ENCODE assay signal across 27 mouse cellular contexts in the genomic region with DNA sequence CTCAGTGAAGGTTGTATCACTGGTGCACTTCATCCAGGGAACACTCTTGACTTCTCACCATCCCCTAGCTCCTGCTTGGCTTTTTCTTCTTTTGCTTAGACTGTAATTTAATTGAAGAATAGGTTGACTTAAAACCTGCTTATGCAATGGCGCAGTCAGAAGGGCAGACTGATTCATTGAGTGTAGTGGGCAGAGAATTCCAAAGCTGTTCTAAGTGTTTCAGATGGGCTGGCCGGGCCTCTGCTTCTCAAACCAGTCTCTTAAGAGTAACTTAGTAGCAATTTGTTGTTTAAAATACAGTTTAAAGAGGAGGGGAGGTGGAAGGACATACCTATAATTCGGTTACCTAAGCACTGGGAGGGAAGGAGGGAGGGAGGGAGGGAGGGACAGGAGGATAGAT. TPM values are rescaled to one million over a fixed set of nuclear protein-coding genes. Genes with fewer than 3 reads are reported as not detected.
"Had no signal": no experiment of that assay in that cellular context is flagged by ENCODE, and none has a peak within 500 bp of the region (broad histone marks: within the 10 kb centered on the region; RNA-seq: fewer than 3 reads in every experiment).

No protein-coding gene starts in this region.

- DNase-seq: gastrocnemius, adult 2 months; gastrocnemius, postnatal 10 days; gastrocnemius, postnatal 25 days; heart, adult 18-20 months; heart, postnatal 14 days; heart, postnatal 36 days; kidney, adult 18-20 months; kidney, adult 9 months; kidney, postnatal 14 days; kidney, postnatal 36 days; layer of hippocampus, adult 9-11 months; layer of hippocampus, postnatal 36 days; left cerebral cortex, postnatal 4 days had no signal

- H3K9me3 ChIP-seq: heart, embryonic 10.5 days; heart, embryonic 12.5 days; hindbrain, embryonic 10.5 days; hindbrain, embryonic 12.5 days; intestine, embryonic 15.5 days; kidney, embryonic 15.5 days; limb, embryonic 13.5 days; limb, embryonic 15.5 days had no signal

- H3K27ac ChIP-seq: gastrocnemius, adult 2 months; heart, embryonic 10.5 days; hindbrain, embryonic 10.5 days; hindbrain, embryonic 12.5 days; hindbrain, embryonic 14.5 days; intestine, embryonic 15.5 days; kidney, embryonic 15.5 days; kidney, postnatal 0 days; limb, embryonic 13.5 days; limb, embryonic 15.5 days had no signal

- H3K4me2 ChIP-seq: heart, embryonic 12.5 days; hindbrain, embryonic 12.5 days; hindbrain, embryonic 14.5 days; intestine, embryonic 15.5 days; kidney, embryonic 15.5 days; limb, embryonic 13.5 days; limb, embryonic 15.5 days had no signal

- H3K36me3 ChIP-seq: heart, embryonic 10.5 days; heart, embryonic 12.5 days; hindbrain, embryonic 10.5 days; hindbrain, embryonic 12.5 days; intestine, embryonic 15.5 days; kidney, embryonic 15.5 days; limb, embryonic 13.5 days; limb, embryonic 15.5 days had no signal

- H3K4me3 ChIP-seq: gastrocnemius, adult 2 months; heart, embryonic 10.5 days; heart, embryonic 12.5 days; hindbrain, embryonic 10.5 days; hindbrain, embryonic 12.5 days; intestine, embryonic 15.5 days; kidney, embryonic 15.5 days; limb, embryonic 13.5 days; limb, embryonic 15.5 days had no signal

- H3K27me3 ChIP-seq: heart, embryonic 12.5 days; hindbrain, embryonic 12.5 days; intestine, embryonic 15.5 days; kidney, embryonic 15.5 days; limb, embryonic 13.5 days; limb, embryonic 15.5 days had no signal

- ATAC-seq: hindbrain, embryonic 16.5 days; inflammation-experienced regulatory T-cells, adult 6 months; intestine, embryonic 15.5 days; intestine, postnatal 0 days had no signal

- H3K9ac ChIP-seq: heart, embryonic 12.5 days; hindbrain, embryonic 12.5 days; hindbrain, embryonic 14.5 days; intestine, embryonic 15.5 days; kidney, embryonic 15.5 days; limb, embryonic 13.5 days; limb, embryonic 15.5 days had no signal

RNA-seq across cellular contexts. Expression of gene Pard3, which starts 5.0 kb away (rescaled TPM):
- total RNA-seq: granulocyte monocyte progenitor cell, adult 5-6 weeks had no signal
- polyA plus RNA-seq: inflammation-experienced regulatory T-cells, adult 6 months had no signal
